12 mouse cellular contexts compared by ENCODE assay signal in genomic region chr11:85380046-85380445, GRCm38 (mm10).
"Had no signal": no experiment of that assay in that cellular context is flagged by ENCODE, and none has a peak within 500 bp of the region (broad histone marks: within the 10 kb centered on the region; RNA-seq: fewer than 3 reads in every experiment).

No protein-coding gene starts in this region.

- H3K27me3 ChIP-seq: limb, embryonic 13.5 days; midbrain, embryonic 13.5 days; neural tube, embryonic 12.5 days had no signal

- H3K36me3 ChIP-seq: limb, embryonic 13.5 days; midbrain, embryonic 13.5 days; neural tube, embryonic 12.5 days had no signal

- DNase-seq: kidney, adult 11 months; kidney, postnatal 14 days; layer of hippocampus, postnatal 36 days; left cerebral cortex, postnatal 4 days; lung, adult 18-20 months; lung, postnatal 10 days; thymus, adult 2 months; thymus, postnatal 25 days had no signal

- H3K27ac ChIP-seq: limb, embryonic 13.5 days; liver, embryonic 14.5 days; midbrain, embryonic 13.5 days; neural tube, embryonic 12.5 days had no signal

- ATAC-seq: midbrain, embryonic 13.5 days had no signal

- H3K9me3 ChIP-seq: limb, embryonic 13.5 days; midbrain, embryonic 13.5 days; neural tube, embryonic 12.5 days had no signal

- H3K4me3 ChIP-seq: limb, embryonic 13.5 days; midbrain, embryonic 13.5 days; neural tube, embryonic 12.5 days had no signal

- H3K4me1 ChIP-seq: midbrain, embryonic 13.5 days; neural tube, embryonic 12.5 days had no signal

- H3K4me2 ChIP-seq: limb, embryonic 13.5 days; midbrain, embryonic 13.5 days; neural tube, embryonic 12.5 days had no signal

- H3K9ac ChIP-seq: limb, embryonic 13.5 days; liver, embryonic 14.5 days; midbrain, embryonic 13.5 days; neural tube, embryonic 12.5 days had no signal
